Mouse (Mus musculus) neural tube, embryonic 13.5 days (tissue): ENCODE measurements around the gene Zrsr1. TPM values are rescaled to one million over a fixed set of nuclear protein-coding genes. Genes with fewer than 3 reads are reported as not detected.

Source experiments
- ATAC-seq: fragments of 200-750 bp; cut with Nextera tagmentation; 2 replicates; pipeline ENCODE4 v1.8.0; 2017; ENCODE audit warnings: low read depth, mild to moderate bottlenecking, moderate TSS enrichment, moderate library complexity
- H3K27ac ChIP-seq: fragments of 300-500 bp; sonication (generic); replicated peaks from 2 replicates; pipeline ENCODE4 v1.5.1; 2015; ENCODE audit warnings: moderate library complexity, mild to moderate bottlenecking, inconsistent platforms
- H3K27me3 ChIP-seq: fragments of 300-500 bp; sonication (generic); 2 replicates; pipeline ENCODE4 v1.6.1; 2015; ENCODE audit warnings: mild to moderate bottlenecking, inconsistent platforms
- H3K36me3 ChIP-seq: fragments of 300-500 bp; sonication (generic); 2 replicates; pipeline ENCODE4 v1.6.1; 2015; ENCODE audit warnings: mild to moderate bottlenecking, inconsistent platforms
- H3K4me1 ChIP-seq: fragments of 300-500 bp; sonication (generic); replicated peaks from 2 replicates; pipeline ENCODE4 v1.6.1; 2015; ENCODE audit warnings: inconsistent platforms
- H3K4me2 ChIP-seq: fragments of 300-500 bp; sonication (generic); 2 replicates; pipeline ENCODE4 v1.6.1; 2015; ENCODE audit warnings: inconsistent platforms, mild to moderate bottlenecking, moderate library complexity
- H3K4me3 ChIP-seq: fragments of 300-500 bp; sonication (generic); 2 replicates; pipeline ENCODE4 v1.5.1; 2015; ENCODE audit warnings: mild to moderate bottlenecking, inconsistent platforms
- H3K9ac ChIP-seq: fragments of 300-500 bp; sonication (generic); 2 replicates; pipeline ENCODE4 v1.6.1; 2015; ENCODE audit warnings: moderate library complexity, mild to moderate bottlenecking, inconsistent platforms
- H3K9me3 ChIP-seq: fragments of 300-500 bp; sonication (generic); 2 replicates; pipeline ENCODE4 v1.6.1; 2016; ENCODE audit warnings: inconsistent platforms
- WGBS: fragments of 180-500 bp; shearing (Covaris S2); methylation state at CpG from one replicate; pipeline ENCODE4 v1.1.7; 2015; 5-methylcytosine and 5-hydroxymethylcytosine counted together
- polyA plus RNA-seq: library from polyadenylated mRNA; unstranded; fragments of >200 nt; fragmentation: Nextera tagmentation; extraction: Ambion mirVana; gene quantifications from 2 replicates; pipeline ENCODE4 v1.2.1, GENCODE M21; 2015

Zrsr1 gene
- 8.9 and 9.4 TPM in 2 replicates for polyA plus RNA-seq

DNA sequence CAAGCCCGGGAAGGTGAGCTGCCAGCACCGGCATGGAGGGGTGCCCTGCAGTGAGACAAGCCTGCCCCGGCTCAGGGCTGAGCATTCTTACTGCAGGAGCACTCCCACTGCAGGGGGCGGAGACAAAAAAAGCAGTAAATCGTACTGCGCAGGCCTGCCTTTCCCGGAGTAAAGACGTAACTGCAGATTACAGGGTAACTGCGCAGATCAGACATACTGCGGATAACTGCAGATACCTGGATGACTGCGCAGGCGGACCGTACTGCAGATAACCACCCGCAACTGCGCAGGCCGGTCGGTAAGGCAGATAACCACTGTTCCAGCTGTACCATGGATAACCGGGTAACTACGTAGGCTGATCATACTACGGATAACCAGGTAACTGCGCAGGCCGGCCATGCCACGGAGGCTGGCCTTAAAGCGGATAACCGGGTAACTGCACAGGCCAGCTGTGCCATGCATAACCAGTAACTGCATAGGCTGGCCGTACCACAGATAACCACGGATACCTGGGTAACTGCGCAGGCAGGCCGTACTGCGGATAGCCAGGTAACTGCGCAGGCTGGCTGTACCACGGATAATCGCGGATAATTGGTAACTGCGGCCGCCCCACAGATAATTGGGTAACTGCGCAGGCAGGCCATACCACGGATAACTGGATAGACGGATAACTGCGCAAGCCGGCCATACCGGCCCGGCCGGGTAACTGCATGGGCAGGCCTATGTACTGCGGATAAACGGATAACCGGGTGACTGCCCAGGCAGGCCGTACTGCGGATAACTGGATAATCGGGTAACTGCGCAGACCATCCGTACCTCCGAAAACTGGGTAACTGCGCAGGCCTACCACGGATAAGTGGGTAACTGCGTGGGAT lies at the start of gene Zrsr1:
Gene Zrsr1 (plus strand): TSS at position 171 of the 875 bp plus-strand sequence.
- peak within 1 kb of the TSS; percentile 60 for H3K4me3 ChIP-seq
- peak within 1 kb of the TSS; percentile 72 for H3K9ac ChIP-seq
- WGBS: 54% methylated on average over 56 of the region's 56 CpGs
- peaks cover 41% of the 10 kb centered on the region for H3K9me3 ChIP-seq
- peak; percentile 85 for ATAC-seq
- H3K4me1 ChIP-seq: peaks cover 30% of the 10 kb centered on the region
- H3K4me2 ChIP-seq: peak within 1 kb of the TSS; percentile 70
- peak within 1 kb of the TSS; percentile 81 for H3K27ac ChIP-seq
- peaks cover 27% of the 10 kb centered on the region for H3K36me3 ChIP-seq
- H3K27me3 ChIP-seq: no peaks in the 10 kb centered on the region

- no peaks in the 10 kb centered on the region for H3K27me3 ChIP-seq
- H3K4me1 ChIP-seq: 0 out of 2 replicates have a peak, but pooled peaks cover 3% of the 10 kb centered on the region
- ATAC-seq: no peak
- no peak overlapping the region for H3K4me3 ChIP-seq
- no peak overlapping the region for H3K9ac ChIP-seq
- 82% methylated on average over 2 of the region's 2 CpGs for WGBS
- H3K36me3 ChIP-seq: no peaks in the 10 kb centered on the region
- no peaks in the 10 kb centered on the region for H3K9me3 ChIP-seq
- no peak overlapping the region for H3K4me2 ChIP-seq
- no peak overlapping the region for H3K27ac ChIP-seq
Measured at GRCm38 (mm10) chr11:22922546-22922945, 49.3 kb upstream of the Zrsr1 start.

DNA sequence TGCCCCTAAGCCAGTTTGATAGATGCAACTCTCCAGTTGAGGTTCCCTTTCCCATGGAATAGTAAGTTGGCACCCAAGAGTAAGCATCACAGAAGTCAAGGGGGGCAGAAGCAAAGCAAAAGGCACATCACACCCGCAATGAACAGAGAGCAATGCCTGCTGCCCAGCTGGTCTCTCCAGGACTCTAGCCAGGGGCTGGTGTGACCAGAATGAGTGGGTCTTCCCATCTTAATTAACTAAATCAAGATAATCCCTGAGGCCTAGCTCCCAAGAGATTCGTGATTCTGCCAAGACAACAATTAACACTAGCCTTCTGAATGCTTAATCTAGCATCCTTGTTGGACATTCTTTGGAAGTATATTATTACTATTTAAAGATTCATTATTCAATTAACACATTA lies 48.2 kb upstream of the Zrsr1 start:
- Histone ChIP-seq H3K27ac (no peak overlapping the region), H3K36me3 (no peaks in the 10 kb centered on the region), H3K4me3 (no peak overlapping the region), H3K4me1 (0 out of 2 replicates have a peak, but pooled peaks cover 3% of the 10 kb centered on the region), H3K27me3 (no peaks in the 10 kb centered on the region), H3K9ac (no peak overlapping the region), H3K9me3 (no peaks in the 10 kb centered on the region), H3K4me2 (no peak overlapping the region)
- ATAC-seq: no peak
- WGBS: 73% methylated on average over 2 of the region's 2 CpGs

DNA sequence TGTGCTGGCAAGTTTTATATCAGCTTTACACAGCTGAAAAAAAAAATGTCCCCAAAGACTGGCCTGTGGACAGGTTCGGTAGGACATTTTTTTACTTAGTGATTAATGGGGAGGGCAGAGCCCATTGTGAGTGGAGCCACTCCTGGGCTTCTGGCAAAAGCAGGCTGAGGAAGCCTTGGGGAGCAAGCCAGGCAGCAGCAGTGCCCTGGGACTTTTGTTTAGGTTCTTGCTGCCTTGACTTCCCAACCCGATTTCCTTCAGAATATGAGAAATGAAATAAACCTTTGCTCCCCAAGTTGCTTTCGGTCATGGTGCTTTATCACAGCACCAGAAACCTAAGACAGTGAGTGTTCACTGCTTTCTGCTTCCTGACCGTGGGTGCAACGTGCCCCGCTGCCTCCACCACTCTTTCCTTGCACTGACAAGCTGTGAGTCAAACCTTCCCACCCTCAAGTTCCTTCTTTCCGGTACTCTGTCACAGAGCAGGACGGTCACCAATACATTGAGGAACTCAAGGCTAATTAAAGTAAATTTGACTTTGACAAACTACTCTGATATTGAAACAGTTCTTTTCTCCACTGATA lies 43.1 kb upstream of the Zrsr1 start:
- Histone ChIP-seq H3K4me2 (no peak overlapping the region), H3K9me3 (no peaks in the 10 kb centered on the region), H3K27ac (no peak overlapping the region), H3K9ac (no peak overlapping the region), H3K36me3 (no peaks in the 10 kb centered on the region), H3K4me3 (no peak overlapping the region), H3K27me3 (no peaks in the 10 kb centered on the region), H3K4me1 (0 out of 2 replicates have a peak, but pooled peaks cover 3% of the 10 kb centered on the region)
- ATAC-seq: no peak
- WGBS: 81% methylated on average over 8 of the region's 8 CpGs

DNA sequence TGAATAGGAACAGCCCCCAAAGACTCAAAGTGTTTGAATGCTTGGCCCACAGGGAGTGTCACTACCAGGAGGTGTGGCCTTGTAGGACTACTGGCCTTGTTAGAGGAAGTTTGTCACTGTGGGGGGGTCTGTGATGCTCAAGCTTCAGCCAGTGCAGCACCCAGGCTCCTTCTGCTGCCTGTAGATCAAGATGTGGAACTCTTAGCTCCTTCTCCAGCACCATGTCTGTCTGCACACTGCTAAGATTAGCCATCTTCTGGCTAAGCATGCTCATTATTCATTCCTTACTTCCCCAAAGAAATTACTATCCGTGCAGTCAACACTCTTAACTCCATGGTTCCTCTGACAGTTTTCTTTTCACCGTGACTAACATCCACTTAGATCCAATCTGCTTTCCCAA lies 41.7 kb upstream of the Zrsr1 start:
- H3K9ac ChIP-seq: no peak overlapping the region
- no peak overlapping the region for H3K4me3 ChIP-seq
- WGBS: 60% methylated on average over 2 of the region's 2 CpGs
- no peaks in the 10 kb centered on the region for H3K27me3 ChIP-seq
- H3K36me3 ChIP-seq: no peaks in the 10 kb centered on the region
- ATAC-seq: no peak
- no peak overlapping the region for H3K27ac ChIP-seq
- no peaks in the 10 kb centered on the region for H3K9me3 ChIP-seq
- no peak overlapping the region for H3K4me2 ChIP-seq
- H3K4me1 ChIP-seq: 0 out of 2 replicates have a peak, but pooled peaks cover 3% of the 10 kb centered on the region

DNA sequence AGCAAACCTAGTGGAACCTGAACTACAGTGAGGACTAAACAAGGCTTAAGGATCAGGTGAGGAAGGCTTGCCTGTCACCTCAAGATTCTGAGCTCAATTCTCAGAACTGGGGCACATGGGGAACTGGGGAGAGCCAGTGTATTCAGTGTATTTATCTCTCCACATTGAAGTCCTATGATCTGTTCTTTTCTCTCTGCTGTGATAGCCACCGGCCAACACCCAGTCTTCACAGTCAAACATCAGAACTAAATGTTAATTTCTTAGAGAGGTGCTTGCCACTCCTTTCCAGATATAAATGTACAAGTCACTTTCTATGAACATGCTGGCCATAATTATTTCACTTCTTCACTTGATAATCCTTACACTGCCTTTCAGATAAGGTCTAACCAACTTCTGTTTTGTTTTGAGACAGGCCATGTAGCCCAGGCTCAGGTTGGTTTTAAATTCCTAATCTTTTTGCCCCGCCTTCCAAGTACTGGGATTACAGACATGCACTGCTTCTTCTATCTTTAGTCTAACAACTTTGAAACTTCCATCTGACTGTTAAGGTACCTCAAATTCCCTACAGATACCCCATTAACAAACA lies 40.4 kb upstream of the Zrsr1 start:
- 89% methylated on average over 2 of the region's 2 CpGs for WGBS
- no peak for ATAC-seq
- no peaks in the 10 kb centered on the region for H3K9me3 ChIP-seq
- no peak overlapping the region for H3K4me3 ChIP-seq
- H3K27ac ChIP-seq: no peak overlapping the region
- H3K9ac ChIP-seq: no peak overlapping the region
- H3K36me3 ChIP-seq: no peaks in the 10 kb centered on the region
- no peaks in the 10 kb centered on the region for H3K27me3 ChIP-seq
- no peak overlapping the region for H3K4me2 ChIP-seq
- no peaks in the 10 kb centered on the region for H3K4me1 ChIP-seq

- H3K36me3 ChIP-seq: no peaks in the 10 kb centered on the region
- no peaks in the 10 kb centered on the region for H3K4me1 ChIP-seq
- no peak overlapping the region for H3K4me3 ChIP-seq
- no peaks in the 10 kb centered on the region for H3K9me3 ChIP-seq
- no peak overlapping the region for H3K9ac ChIP-seq
- no peak overlapping the region for H3K4me2 ChIP-seq
- ATAC-seq: no peak
- H3K27ac ChIP-seq: no peak overlapping the region
- no peaks in the 10 kb centered on the region for H3K27me3 ChIP-seq
Measured at GRCm38 (mm10) chr11:22932167-22932566, 39.6 kb upstream of the Zrsr1 start.

- ATAC-seq: no peak
- 55% methylated on average over 5 of the region's 5 CpGs for WGBS
Measured at GRCm38 (mm10) chr11:22936446-22937125, 35.2 kb upstream of the Zrsr1 start.

GRCm38 (mm10) chr11:22937716-22938316 lies 34.0 kb upstream of the Zrsr1 start:
- no peaks in the 10 kb centered on the region for H3K9me3 ChIP-seq
- H3K4me2 ChIP-seq: no peak overlapping the region
- H3K36me3 ChIP-seq: no peaks in the 10 kb centered on the region
- no peak overlapping the region for H3K9ac ChIP-seq
- no peak overlapping the region for H3K27ac ChIP-seq
- H3K27me3 ChIP-seq: no peaks in the 10 kb centered on the region
- no peaks in the 10 kb centered on the region for H3K4me1 ChIP-seq
- no peak overlapping the region for H3K4me3 ChIP-seq
- 93% methylated on average over 4 of the region's 4 CpGs for WGBS
- no peak for ATAC-seq

More at GRCm38 (mm10) chr11:22936446-22937125, 35.2 kb upstream of the Zrsr1 start:
- H3K4me1 ChIP-seq: no peaks in the 10 kb centered on the region
- H3K4me2 ChIP-seq: no peak overlapping the region
- no peaks in the 10 kb centered on the region for H3K36me3 ChIP-seq
- H3K4me3 ChIP-seq: no peak overlapping the region
- H3K27ac ChIP-seq: no peak overlapping the region
- H3K9ac ChIP-seq: no peak overlapping the region
- H3K9me3 ChIP-seq: no peaks in the 10 kb centered on the region
- no peaks in the 10 kb centered on the region for H3K27me3 ChIP-seq

GRCm38 (mm10) chr11:22938983-22939382 lies 32.8 kb upstream of the Zrsr1 start:
- ATAC-seq: no peak
- WGBS: 90% methylated on average over 2 of the region's 2 CpGs
- H3K4me3 ChIP-seq: no peak overlapping the region

DNA sequence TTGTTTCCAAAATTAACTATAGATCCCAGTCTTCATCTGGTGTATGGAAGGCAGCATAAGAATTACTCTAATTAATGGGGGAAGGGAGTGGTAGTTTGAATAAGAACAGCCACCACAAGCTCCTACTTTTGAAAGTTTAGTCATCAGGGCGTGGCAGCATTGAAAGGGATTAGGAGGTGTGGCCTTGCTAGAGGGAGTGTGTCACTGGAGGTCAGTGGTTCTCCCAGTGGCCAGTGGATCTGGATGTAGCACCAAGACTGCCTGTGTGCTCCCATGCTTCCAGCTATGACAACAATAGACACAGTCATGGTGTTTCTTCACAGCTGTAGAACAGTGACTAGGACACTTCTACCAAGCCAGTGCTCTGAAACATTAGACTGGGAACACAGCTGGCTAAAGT lies 22.7 kb upstream of the Zrsr1 start:
- Histone ChIP-seq H3K27ac (no peak overlapping the region), H3K4me3 (no peak overlapping the region), H3K4me1 (no peaks in the 10 kb centered on the region), H3K4me2 (no peak overlapping the region), H3K36me3 (0 out of 2 replicates have a peak, but pooled peaks cover 2% of the 10 kb centered on the region), H3K9me3 (no peaks in the 10 kb centered on the region), H3K9ac (no peak overlapping the region), H3K27me3 (no peaks in the 10 kb centered on the region)
- 79% methylated on average over 1 of the region's 1 CpGs for WGBS
- ATAC-seq: no peak

More at GRCm38 (mm10) chr11:22938983-22939382, 32.8 kb upstream of the Zrsr1 start:
- no peaks in the 10 kb centered on the region for H3K36me3 ChIP-seq
- no peak overlapping the region for H3K9ac ChIP-seq
- no peak overlapping the region for H3K27ac ChIP-seq
- no peaks in the 10 kb centered on the region for H3K4me1 ChIP-seq
- H3K9me3 ChIP-seq: no peaks in the 10 kb centered on the region
- H3K27me3 ChIP-seq: no peaks in the 10 kb centered on the region
- no peak overlapping the region for H3K4me2 ChIP-seq
